Mouse (Mus musculus): Measurements from ENCODE around the gene Ccl5.
"Not testable (repeated sequence)": the region's sequence is repeated elsewhere in the genome, so short reads cannot be mapped to it uniquely, and the experiment has no call there.

Gene Ccl5

DNA sequence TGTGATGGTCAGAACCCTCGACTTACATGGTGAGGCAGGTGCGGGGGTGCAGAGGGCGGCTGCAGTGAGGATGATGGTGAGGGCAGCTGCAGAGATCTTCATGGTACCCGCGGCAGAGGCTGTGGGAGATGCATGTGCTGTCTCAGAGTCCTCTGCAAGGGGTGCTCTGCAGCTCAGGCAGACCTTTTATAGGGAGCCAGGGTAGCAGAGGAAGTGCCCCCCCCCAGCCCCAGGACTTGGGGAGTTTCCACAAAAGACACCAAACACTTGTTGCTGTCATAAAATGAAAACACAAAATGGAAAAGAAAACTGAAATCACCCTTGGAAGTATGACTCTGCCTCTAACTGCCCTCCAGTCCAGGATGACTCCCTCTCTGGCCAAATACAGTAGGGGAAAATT is at the start of gene Ccl5:
Gene Ccl5, minus strand, starts transcription at position 159 of the 400 bp plus-strand sequence.
- no peak for DNase-seq (ENCODE audit: low spot score)

GRCm38 (mm10) chr11:83578999-83579398 is 48.7 kb upstream of the Ccl5 start:
- no peak for DNase-seq (ENCODE audit: low spot score)

DNA sequence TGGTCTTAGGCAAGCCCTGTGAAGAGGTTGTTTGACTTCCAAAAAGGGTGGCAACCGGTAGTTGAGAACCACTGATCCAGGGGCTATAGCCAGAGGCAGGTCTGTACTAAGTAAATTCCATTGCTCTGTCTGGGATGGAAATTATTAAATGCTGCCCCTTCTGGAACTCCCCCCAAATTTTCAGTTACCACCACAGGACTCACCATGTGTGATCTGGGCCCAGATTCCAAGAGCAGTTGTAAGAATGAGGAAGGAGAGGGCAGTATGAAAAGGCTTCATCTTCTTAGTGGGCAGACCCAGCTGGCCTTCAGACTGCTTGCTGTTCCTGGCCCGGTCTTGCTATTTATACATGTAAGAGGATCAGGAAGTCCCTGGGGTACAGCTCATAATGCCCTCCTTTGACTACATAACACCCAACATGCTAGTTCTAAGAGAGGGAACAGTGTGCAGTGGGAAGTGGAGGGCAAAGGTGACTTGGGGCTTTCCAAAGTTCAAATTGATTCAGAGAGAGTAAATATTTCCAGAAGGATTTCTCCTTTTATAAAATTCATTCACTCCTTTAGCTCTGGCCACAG is 48.0 kb upstream of the Ccl5 start, which contains the start of gene Ccl9:
Gene Ccl9, minus strand, starts transcription at position 451 of the 575 bp plus-strand sequence.
- DNase-seq (ENCODE audit: low spot score): no peak

DNA sequence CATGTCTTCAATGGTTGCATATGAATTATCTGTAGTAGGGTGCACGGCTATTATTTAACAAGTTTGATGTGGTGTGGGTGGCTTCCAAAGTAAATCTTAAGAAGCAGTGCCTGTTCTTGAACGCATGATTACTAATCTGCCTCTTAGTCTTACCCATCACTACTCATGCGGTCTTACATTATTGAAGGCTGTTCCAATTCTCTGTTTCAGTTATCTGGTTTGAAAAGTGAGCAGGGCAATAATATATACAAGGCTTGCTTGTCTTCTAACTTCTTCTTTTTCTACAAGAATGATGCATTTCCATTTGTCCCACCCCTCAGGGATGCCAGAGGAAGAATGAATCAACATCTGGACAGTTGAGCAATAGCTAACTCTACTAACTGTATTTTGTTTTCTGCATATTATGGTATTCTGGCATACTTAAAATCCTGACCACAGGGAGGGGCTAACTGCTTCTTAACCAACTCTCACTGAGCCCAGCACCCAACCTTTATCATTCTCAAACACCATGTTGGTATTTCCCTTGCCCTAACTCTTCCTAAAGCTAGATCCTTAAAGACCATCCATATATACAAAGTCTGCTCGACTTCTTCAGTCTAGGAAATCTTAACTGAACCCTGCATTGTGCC is 46.7 kb upstream of the Ccl5 start:
- DNase-seq (ENCODE audit: low spot score): no peak

DNA sequence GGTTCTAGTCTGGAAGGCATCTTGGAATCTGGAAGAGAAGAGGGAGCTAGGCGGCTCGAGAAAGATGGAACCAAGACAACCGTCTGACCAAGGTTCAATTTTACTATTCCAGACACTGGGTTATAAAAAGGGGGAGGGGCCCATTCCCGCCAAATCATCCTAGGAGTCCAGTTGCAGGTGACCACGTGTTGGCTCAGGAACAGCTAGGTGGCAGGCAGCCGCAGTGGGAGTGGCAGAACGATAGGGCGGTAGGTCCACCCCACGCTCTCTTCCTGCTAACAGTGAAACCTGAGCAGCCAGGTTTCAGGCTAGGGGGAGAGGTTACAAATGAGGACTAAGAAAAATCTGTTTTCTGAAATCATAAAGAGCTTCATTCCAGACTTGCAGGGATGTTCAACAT is 42.5 kb upstream of the Ccl5 start:
- DNase-seq (ENCODE audit: low spot score): no peak

GRCm38 (mm10) chr11:83572223-83572622 is 41.9 kb upstream of the Ccl5 start:
- no peak for DNase-seq (ENCODE audit: low spot score)

DNA sequence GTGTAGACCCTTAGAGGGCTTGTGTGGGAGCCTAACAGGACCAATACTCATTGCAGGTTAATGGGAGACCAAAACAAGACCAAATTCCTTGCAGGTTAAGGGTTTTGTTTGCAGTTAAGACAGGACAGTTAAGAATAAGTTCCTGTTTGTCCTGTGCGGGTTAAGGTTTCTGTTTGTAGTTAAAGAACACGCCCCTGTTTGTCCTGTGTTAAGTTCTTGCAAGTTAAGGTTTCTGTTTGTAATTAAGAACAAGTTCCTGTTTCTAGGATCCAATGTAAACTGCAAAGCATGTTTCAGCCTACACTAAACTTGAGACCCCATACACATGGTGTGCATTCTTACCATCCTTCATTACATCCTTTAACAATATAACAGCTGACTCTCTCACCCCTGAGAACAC is 39.9 kb upstream of the Ccl5 start:
- no peak for DNase-seq (ENCODE audit: low spot score)

GRCm38 (mm10) chr11:83569249-83569648 is 38.9 kb upstream of the Ccl5 start:
- no peak for DNase-seq (ENCODE audit: low spot score)

DNA sequence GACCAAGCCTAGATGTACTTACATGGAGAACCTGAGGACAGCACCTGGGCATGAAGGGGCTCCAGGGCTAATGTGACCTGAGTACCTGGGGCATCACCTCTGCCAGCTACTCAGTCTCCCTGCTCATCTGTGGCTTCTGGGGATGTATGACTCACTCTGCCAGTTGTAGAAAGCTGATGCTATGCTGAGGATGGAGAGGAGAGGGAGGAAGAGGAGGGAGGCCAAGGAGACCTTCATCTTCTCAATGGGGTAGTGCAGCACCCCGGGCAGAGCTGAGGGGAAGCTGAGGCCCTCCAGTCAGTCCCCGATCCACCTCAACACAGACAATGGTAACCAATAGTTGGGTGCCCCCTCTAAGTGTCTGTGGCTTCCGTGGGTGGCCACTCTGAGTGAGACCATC is 38.5 kb upstream of the Ccl5 start:
- DNase-seq (ENCODE audit: low spot score): no peak

GRCm38 (mm10) chr11:83568061-83568460 is 37.7 kb upstream of the Ccl5 start:
- DNase-seq (ENCODE audit: low spot score): no peak

DNA sequence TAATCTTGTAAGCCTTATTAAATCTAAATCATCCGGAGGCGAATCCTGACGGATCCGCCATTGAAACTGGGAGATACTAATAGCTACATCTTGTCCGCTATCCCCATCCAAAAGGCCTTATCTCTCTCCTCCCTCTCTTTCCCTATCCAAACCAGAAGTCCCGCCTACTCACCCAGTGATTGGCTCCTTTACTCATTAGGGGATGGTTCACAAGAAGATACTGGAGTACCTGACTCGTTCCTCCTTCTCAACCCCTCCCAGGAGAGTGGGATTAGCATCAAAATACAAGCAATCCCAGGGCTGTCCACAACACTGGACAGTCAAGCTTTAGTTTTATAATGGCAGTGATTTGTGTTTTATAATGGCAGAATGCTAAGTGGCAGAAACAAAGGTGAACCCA is 37.0 kb upstream of the Ccl5 start:
- DNase-seq (ENCODE audit: low spot score): no peak

DNA sequence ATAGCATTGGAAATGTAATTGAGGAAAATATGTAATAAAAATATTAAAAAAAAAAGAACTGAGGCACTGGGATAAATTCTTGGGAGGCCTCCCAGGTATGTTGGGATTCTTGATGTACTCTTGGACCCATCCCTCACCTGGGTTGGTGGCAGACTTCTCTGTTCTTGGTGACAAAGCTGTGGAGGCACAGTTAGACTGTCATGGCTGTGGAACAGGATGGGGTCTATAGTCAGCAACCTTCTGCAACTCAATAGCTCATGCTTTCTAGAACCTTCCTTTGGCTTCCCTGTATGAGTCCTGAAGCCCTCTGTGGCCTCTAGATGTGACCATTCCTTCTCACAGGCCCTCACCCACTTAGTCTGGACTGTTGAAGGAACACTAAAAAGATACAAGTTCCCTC is 36.3 kb upstream of the Ccl5 start:
- no peak for DNase-seq (ENCODE audit: low spot score)

GRCm38 (mm10) chr11:83563754-83564153 is 33.4 kb upstream of the Ccl5 start:
- DNase-seq (ENCODE audit: low spot score): no peak

- DNase-seq (ENCODE audit: low spot score): no peak
Observed at GRCm38 (mm10) chr11:83562311-83562887, 32.1 kb upstream of the Ccl5 start.

GRCm38 (mm10) chr11:83560405-83560804 is 30.1 kb upstream of the Ccl5 start:
- no peak for DNase-seq (ENCODE audit: low spot score)

GRCm38 (mm10) chr11:83557074-83557473 is 26.8 kb upstream of the Ccl5 start:
- DNase-seq (ENCODE audit: low spot score): no peak

DNA sequence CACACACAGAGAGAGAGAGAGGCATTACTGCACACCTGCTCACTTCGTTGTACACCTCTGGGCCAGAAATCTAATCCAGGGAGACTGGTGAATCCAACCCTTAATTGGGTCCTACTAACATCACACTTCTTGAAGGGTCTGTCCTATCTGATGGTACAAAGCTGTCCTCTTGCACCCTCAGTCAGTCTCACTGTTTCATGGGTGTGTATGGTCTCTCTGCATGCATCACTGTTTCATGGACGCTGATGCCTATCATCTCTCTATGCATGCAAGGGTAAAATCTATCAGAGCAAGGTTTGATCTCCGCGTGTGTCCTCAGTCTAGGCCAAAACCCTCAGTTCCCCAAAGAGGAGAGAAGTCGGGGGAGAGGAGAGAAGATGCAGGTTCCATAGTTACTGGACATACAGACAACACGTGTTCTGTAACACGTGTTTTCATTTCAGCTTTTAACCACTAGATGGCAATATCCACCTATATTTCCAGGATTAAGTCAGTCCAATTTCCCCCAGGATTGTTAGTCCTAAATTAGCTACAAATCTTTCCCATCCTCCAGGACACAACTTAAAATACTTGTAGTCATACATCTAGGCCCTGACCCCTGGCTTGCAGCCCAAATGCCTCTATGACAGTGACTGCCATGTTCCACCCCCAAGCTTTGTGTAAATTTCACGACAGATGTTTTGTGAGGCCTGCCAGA is 25.9 kb upstream of the Ccl5 start:
- peak; percentile 82 for DNase-seq (ENCODE audit: low spot score)

DNA sequence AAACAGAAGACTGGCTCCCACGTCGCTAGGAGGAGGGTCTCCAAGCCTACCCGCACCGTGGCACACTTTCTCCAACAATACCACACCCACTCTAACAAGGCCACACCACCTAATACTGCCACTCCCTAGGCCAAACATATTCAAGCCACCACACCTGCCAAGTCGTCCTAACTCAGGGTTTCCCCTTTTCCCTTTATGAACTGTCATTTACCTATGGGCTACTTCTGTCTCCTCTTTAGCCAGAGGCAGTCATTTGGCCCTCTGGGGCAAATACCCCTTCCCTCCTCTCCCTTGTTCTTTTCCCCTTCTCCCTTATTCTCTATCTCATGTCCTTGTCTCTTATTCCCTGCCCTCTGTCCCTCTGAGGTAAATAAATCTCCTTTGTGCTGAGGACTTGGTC is 21.4 kb upstream of the Ccl5 start:
- DNase-seq (ENCODE audit: low spot score): no peak

GRCm38 (mm10) chr11:83551037-83551436 is 20.7 kb upstream of the Ccl5 start:
- not testable (repeated sequence) for DNase-seq (ENCODE audit: low spot score)

- DNase-seq (ENCODE audit: low spot score): no peak
Observed at GRCm38 (mm10) chr11:83550186-83550632, 19.9 kb upstream of the Ccl5 start.

- no peak for DNase-seq (ENCODE audit: low spot score)
Observed at GRCm38 (mm10) chr11:83544214-83544613, 13.9 kb upstream of the Ccl5 start.

GRCm38 (mm10) chr11:83541415-83541814 is 11.1 kb upstream of the Ccl5 start:
- DNase-seq (ENCODE audit: low spot score): no peak

- DNase-seq (ENCODE audit: low spot score): no peak
Observed at GRCm38 (mm10) chr11:83540931-83541330, 10.6 kb upstream of the Ccl5 start.

All from layer of hippocampus, adult 9-10 months (tissue).